Mouse (Mus musculus): ENCODE data around the gene 1190005I06Rik.

1190005I06Rik gene

GRCm38 (mm10) chr8:120574941-120575340, 72.5 kb downstream of the 1190005I06Rik start:
- DNase-seq, result no peak

GRCm38 (mm10) chr8:120573866-120574265, 73.6 kb downstream of the 1190005I06Rik start:
- no peak for DNase-seq

- no peak for DNase-seq
Observed at GRCm38 (mm10) chr8:120572534-120572933, 74.9 kb downstream of the 1190005I06Rik start.

- DNase-seq, result no peak
Observed at GRCm38 (mm10) chr8:120571561-120571960, 75.9 kb downstream of the 1190005I06Rik start.

- DNase-seq, result no peak
Observed at GRCm38 (mm10) chr8:120569939-120570715, 77.3 kb downstream of the 1190005I06Rik start.

- DNase-seq, result no peak
Observed at GRCm38 (mm10) chr8:120569123-120569522, 78.3 kb downstream of the 1190005I06Rik start.

- no peak for DNase-seq
Observed at GRCm38 (mm10) chr8:120568164-120568798, 79.2 kb downstream of the 1190005I06Rik start.

GRCm38 (mm10) chr8:120567731-120568130, 79.7 kb downstream of the 1190005I06Rik start:
- no peak for DNase-seq

- no peak for DNase-seq
Observed at GRCm38 (mm10) chr8:120566681-120567080, 80.8 kb downstream of the 1190005I06Rik start.

- no peak for DNase-seq
Observed at GRCm38 (mm10) chr8:120565151-120565711, 82.2 kb downstream of the 1190005I06Rik start.

- no peak for DNase-seq
Observed at GRCm38 (mm10) chr8:120563851-120564837, 83.3 kb downstream of the 1190005I06Rik start.

- no peak for DNase-seq
Observed at GRCm38 (mm10) chr8:120563348-120563724, 84.1 kb downstream of the 1190005I06Rik start.

GRCm38 (mm10) chr8:120562680-120563347, 84.6 kb downstream of the 1190005I06Rik start:
- no peak for DNase-seq

- DNase-seq, result no peak
Observed at GRCm38 (mm10) chr8:120561539-120562435, 85.6 kb downstream of the 1190005I06Rik start.

- DNase-seq, result no peak
Observed at GRCm38 (mm10) chr8:120560535-120560934, 86.9 kb downstream of the 1190005I06Rik start.

- DNase-seq, result no peak
Observed at GRCm38 (mm10) chr8:120559654-120560053, 87.8 kb downstream of the 1190005I06Rik start.
